Mouse (Mus musculus): ENCODE data around the gene Emd. TPM values are rescaled to one million over a fixed set of nuclear protein-coding genes. Genes with fewer than 3 reads are reported as not detected.

Gene Emd
- polyA plus RNA-seq, 1 experiment from 2014 or later, result 14.6 TPM

DNA sequence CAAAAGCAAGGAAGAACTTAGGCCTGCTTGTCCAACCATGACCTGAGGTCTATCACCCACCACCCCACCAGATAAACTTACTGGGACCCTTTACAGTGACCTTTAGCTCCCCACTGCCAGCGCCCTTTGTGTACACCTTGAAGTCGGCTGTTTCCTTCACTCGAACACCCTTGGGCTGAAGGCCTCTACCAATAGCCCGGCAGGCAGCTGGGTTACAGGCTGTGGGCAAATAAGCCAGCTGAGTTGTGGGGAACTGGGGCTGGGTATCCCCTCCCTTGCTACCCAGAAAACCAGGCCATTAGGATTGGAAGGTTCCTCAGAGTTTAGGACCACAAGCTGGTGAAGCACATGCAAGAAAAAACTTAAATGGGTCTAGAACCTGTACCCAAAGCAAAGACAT is 14.2 kb upstream of the Emd start:
- Histone ChIP-seq H3K4me2 (replicated peaks; ENCODE audit: low read depth) (no peak overlapping the region), H3K9me3 (ENCODE audit: control insufficient read depth) (no peaks in the 10 kb centered on the region), H3K36me3 (ENCODE audit: control insufficient read depth, insufficient read depth) (peaks cover 24% of the 10 kb centered on the region; the same call in 1 of the 2 replicates), H3K4me3 (ENCODE audit: low read depth, low read length) (no peak overlapping the region), H3K4me1 (replicated peaks; ENCODE audit: control insufficient read depth, insufficient read depth, low read length) (no peaks in the 10 kb centered on the region), H3K27ac (ENCODE audit: low read depth, low read length) (no peak overlapping the region), H3K27me3 (replicated peaks; ENCODE audit: control insufficient read depth, insufficient read depth, low read length) (no peaks in the 10 kb centered on the region), H3K9ac (ENCODE audit: low read depth, low read length) (no peak overlapping the region)
- TF ChIP-seq CTCF (IDR thresholded peaks at IDR 0.05; ENCODE audit: low read depth), result no peak
- no peak for ATAC-seq
- WGBS, result 88% methylated on average over 4 of the region's 4 CpGs

DNA sequence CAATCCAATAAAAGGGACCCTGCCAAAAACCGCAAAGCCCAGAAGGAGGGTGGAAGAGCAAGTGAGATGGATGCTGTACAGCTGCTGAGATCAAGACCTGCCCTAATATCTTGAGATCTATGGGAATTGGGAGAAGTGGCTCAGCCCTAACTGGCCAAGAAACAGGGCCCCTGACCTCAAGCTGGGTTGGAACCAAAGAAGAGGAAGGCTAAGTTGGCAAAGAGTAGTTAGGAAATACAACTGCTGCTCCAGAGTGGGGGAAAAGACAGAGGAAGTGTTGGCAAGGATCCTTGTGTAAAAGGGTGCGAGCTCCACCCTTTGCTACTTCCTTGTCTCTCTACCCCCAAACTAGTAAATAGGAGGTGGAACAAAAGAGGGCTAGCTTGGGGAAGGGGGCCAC is 11.1 kb upstream of the Emd start:
- Histone ChIP-seq H3K4me2 (replicated peaks; ENCODE audit: low read depth) (peak overlapping the region; percentile 72), H3K4me3 (ENCODE audit: low read depth, low read length) (peak overlapping the region; percentile 45; the same call in 1 of the 2 replicates), H3K27me3 (replicated peaks; ENCODE audit: control insufficient read depth, insufficient read depth, low read length) (no peaks in the 10 kb centered on the region), H3K36me3 (ENCODE audit: control insufficient read depth, insufficient read depth) (peaks cover 10% of the 10 kb centered on the region; the same call in 1 of the 2 replicates), H3K9ac (ENCODE audit: low read depth, low read length) (no peak overlapping the region), H3K4me1 (replicated peaks; ENCODE audit: control insufficient read depth, insufficient read depth, low read length) (no peaks in the 10 kb centered on the region), H3K27ac (ENCODE audit: low read depth, low read length) (no peak overlapping the region), H3K9me3 (ENCODE audit: control insufficient read depth) (no peaks in the 10 kb centered on the region)
- WGBS, result 84% methylated on average over 2 of the region's 2 CpGs
- no peak for ATAC-seq
- TF ChIP-seq CTCF (IDR thresholded peaks at IDR 0.05; ENCODE audit: low read depth), result no peak

DNA sequence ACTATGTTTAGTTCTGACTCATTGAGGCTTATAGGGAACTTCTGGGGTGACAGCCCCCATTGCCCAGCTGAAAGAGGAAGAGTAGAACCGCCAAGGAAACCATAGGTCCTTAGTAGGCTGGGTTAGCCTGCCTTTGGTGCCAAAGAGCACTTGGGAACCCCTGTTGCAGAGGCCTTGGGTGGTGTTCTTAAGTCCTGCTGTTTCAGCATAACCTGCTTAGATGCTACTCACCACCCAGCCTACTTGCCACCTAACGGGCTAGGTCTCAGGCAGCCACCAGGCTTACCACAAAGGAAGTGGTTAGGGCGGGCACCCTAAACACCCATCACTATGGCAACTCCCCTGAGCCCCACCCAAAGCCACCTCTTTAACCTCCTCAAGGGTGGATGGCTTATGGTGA is 10.7 kb upstream of the Emd start:
- Histone ChIP-seq H3K27ac (ENCODE audit: low read depth, low read length) (no peak overlapping the region), H3K9me3 (ENCODE audit: control insufficient read depth) (no peaks in the 10 kb centered on the region), H3K4me2 (replicated peaks; ENCODE audit: low read depth) (peak overlapping the region; percentile 72), H3K4me3 (ENCODE audit: low read depth, low read length) (peak overlapping the region; percentile 45), H3K27me3 (replicated peaks; ENCODE audit: control insufficient read depth, insufficient read depth, low read length) (no peaks in the 10 kb centered on the region), H3K9ac (ENCODE audit: low read depth, low read length) (0 out of 2 replicates have a peak overlapping the region, but pooled peaks have one; percentile 7), H3K4me1 (replicated peaks; ENCODE audit: control insufficient read depth, insufficient read depth, low read length) (no peaks in the 10 kb centered on the region), H3K36me3 (ENCODE audit: control insufficient read depth, insufficient read depth) (peaks cover 6% of the 10 kb centered on the region; the same call in 1 of the 2 replicates)
- ATAC-seq, result no peak
- WGBS, result 52% methylated on average over 3 of the region's 3 CpGs
- no peak for TF ChIP-seq CTCF (IDR thresholded peaks at IDR 0.05; ENCODE audit: low read depth)

DNA sequence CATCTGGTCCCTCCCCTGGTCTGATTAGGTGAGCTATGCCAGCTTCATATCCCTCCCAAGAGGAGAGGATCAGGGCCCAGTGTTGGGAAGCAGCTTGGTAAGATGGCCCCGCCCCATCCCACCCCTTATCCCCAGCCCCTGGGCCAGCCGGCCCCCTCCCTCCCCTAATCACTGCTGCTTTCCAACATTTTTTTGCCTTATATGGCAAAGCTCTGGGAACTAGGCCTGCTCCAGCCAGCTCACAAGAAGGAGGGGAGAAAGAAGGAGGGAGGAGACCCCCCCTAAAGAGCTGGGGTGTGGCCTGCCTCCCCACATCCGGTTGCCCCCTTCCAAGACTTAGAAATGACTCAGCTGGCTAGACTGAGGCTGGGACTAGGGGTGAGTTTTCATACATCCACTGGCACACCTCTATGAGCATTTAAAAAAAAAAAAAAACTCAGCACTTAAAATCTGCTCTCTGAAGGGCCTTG is 9.8 kb upstream of the Emd start:
- Histone ChIP-seq H3K4me1 (replicated peaks; ENCODE audit: control insufficient read depth, insufficient read depth, low read length) (no peaks in the 10 kb centered on the region), H3K9me3 (ENCODE audit: control insufficient read depth) (no peaks in the 10 kb centered on the region), H3K27ac (ENCODE audit: low read depth, low read length) (0 out of 2 replicates have a peak overlapping the region, but pooled peaks have one; percentile 80), H3K4me3 (ENCODE audit: low read depth, low read length) (peak overlapping the region; percentile 45), H3K4me2 (replicated peaks; ENCODE audit: low read depth) (peak overlapping the region; percentile 72), H3K9ac (ENCODE audit: low read depth, low read length) (0 out of 2 replicates have a peak overlapping the region, but pooled peaks have one; percentile 7), H3K27me3 (replicated peaks; ENCODE audit: control insufficient read depth, insufficient read depth, low read length) (no peaks in the 10 kb centered on the region), H3K36me3 (ENCODE audit: control insufficient read depth, insufficient read depth) (peaks cover 6% of the 10 kb centered on the region; the same call in 1 of the 2 replicates)
- TF ChIP-seq CTCF (IDR thresholded peaks at IDR 0.05; ENCODE audit: low read depth), result no peak
- WGBS, result 56% methylated on average over 3 of the region's 3 CpGs
- ATAC-seq, result no peak

DNA sequence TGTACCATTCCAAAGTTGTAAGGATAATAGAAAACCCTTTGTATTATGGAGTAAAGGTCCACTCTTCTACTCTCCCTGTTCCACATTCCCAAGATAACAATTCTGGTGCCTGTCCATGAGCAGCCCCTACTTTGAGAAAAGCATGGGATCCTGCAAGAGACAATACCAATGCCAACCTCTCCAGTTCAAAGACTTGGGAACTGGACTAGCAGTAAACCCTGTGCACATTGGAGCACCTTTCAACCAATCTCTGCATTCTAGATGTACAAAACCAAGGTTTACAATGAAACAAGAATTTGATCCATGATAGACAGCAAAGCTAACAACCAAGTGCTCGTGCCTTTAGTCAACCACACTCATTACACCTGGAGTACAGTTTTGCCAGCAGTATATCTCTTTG is 9.4 kb upstream of the Emd start:
- no peaks in the 10 kb centered on the region for H3K9me3 ChIP-seq (ENCODE audit: control insufficient read depth)
- H3K4me3 ChIP-seq (ENCODE audit: low read depth, low read length), result peak overlapping the region; percentile 45
- H3K4me2 ChIP-seq (replicated peaks; ENCODE audit: low read depth), result peak overlapping the region; percentile 72
- 42% methylated on average over 1 of the region's 1 CpGs for WGBS
- TF ChIP-seq CTCF (IDR thresholded peaks at IDR 0.05; ENCODE audit: low read depth), result no peak
- ATAC-seq, result no peak
- peak overlapping the region; percentile 80 for H3K27ac ChIP-seq (ENCODE audit: low read depth, low read length)
- H3K36me3 ChIP-seq (ENCODE audit: control insufficient read depth, insufficient read depth), result peaks cover 6% of the 10 kb centered on the region; the same call in 1 of the 2 replicates
- no peaks in the 10 kb centered on the region for H3K4me1 ChIP-seq (replicated peaks; ENCODE audit: control insufficient read depth, insufficient read depth, low read length)
- peak overlapping the region; percentile 54; the same call in 1 of the 2 replicates for H3K9ac ChIP-seq (ENCODE audit: low read depth, low read length)
- no peaks in the 10 kb centered on the region for H3K27me3 ChIP-seq (replicated peaks; ENCODE audit: control insufficient read depth, insufficient read depth, low read length)

DNA sequence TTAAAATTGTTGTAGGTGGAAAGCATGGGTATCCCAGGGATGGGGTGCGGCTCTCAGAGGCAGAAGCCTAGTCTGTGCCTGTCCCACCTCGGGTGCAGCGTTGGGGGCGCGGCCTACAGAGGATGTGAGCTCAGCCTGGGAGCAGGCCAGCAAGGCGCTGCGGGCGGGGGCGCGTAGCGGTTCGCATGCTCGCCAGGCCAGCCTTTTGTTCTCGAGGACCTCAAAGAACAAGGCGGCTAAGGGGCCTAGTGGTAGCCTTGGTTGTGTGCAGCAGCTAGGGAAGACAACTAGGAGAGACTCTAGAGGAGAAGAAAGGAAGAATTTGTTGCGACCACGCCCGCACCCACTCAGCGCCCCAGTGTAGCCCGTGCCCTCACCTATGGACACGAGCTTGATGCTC is 8.8 kb upstream of the Emd start:
- no peak for TF ChIP-seq CTCF (IDR thresholded peaks at IDR 0.05; ENCODE audit: low read depth)
- Histone ChIP-seq H3K27me3 (replicated peaks; ENCODE audit: control insufficient read depth, insufficient read depth, low read length) (no peaks in the 10 kb centered on the region), H3K27ac (ENCODE audit: low read depth, low read length) (peak overlapping the region; percentile 80), H3K9ac (ENCODE audit: low read depth, low read length) (peak overlapping the region; percentile 54), H3K9me3 (ENCODE audit: control insufficient read depth) (no peaks in the 10 kb centered on the region), H3K4me1 (replicated peaks; ENCODE audit: control insufficient read depth, insufficient read depth, low read length) (no peaks in the 10 kb centered on the region), H3K36me3 (ENCODE audit: control insufficient read depth, insufficient read depth) (peaks cover 4% of the 10 kb centered on the region; the same call in 1 of the 2 replicates), H3K4me3 (ENCODE audit: low read depth, low read length) (peak overlapping the region; percentile 45), H3K4me2 (replicated peaks; ENCODE audit: low read depth) (peak overlapping the region; percentile 72)
- WGBS, result 25% methylated on average over 21 of the region's 21 CpGs
- peak; percentile 12; the same call in 1 of the 2 replicates for ATAC-seq

Data from intestine, postnatal 0 days (tissue).